Mouse (Mus musculus) cerebral cortex, adult 2 months (tissue): ENCODE data around the gene Tagap.

Source experiments
- WGBS: fragments of 180-500 bp; shearing (Covaris S2); methylation state at CpG from one replicate; pipeline ENCODE4 v1.1.7; 2018; 5-methylcytosine and 5-hydroxymethylcytosine counted together

Tagap gene

GRCm38 (mm10) chr17:7914596-7915227, 11.1 kb upstream of the Tagap start:
- WGBS = 60% methylated on average over 2 of the region's 2 CpGs

GRCm38 (mm10) chr17:7915791-7916190, 10.0 kb upstream of the Tagap start:
- WGBS = 91% methylated on average over 9 of the region's 9 CpGs

- WGBS = 91% methylated on average over 12 of the region's 12 CpGs
Observed at GRCm38 (mm10) chr17:7916782-7917574, 8.8 kb upstream of the Tagap start.

- WGBS = 91% methylated on average over 2 of the region's 2 CpGs
Observed at GRCm38 (mm10) chr17:7918355-7918754, 7.4 kb upstream of the Tagap start.

- 90% methylated on average over 2 of the region's 2 CpGs for WGBS
Observed at GRCm38 (mm10) chr17:7919209-7919608, 6.6 kb upstream of the Tagap start.

GRCm38 (mm10) chr17:7922564-7922963, 3.2 kb upstream of the Tagap start:
- WGBS = 88% methylated on average over 5 of the region's 5 CpGs

- WGBS = 94% methylated on average over 13 of the region's 13 CpGs
Observed at GRCm38 (mm10) chr17:7924185-7924725, 1.5 kb upstream of the Tagap start.

- 59% methylated on average over 24 of the region's 24 CpGs for WGBS
Observed at GRCm38 (mm10) chr17:7927582-7928535, 2.1 kb downstream of the Tagap start.

- 73% methylated on average over 6 of the region's 6 CpGs for WGBS
Observed at GRCm38 (mm10) chr17:7928662-7929061, 2.9 kb downstream of the Tagap start.

GRCm38 (mm10) chr17:7929279-7929678, 3.5 kb downstream of the Tagap start:
- WGBS = 52% methylated on average over 8 of the region's 8 CpGs

GRCm38 (mm10) chr17:7931096-7931990, 5.5 kb downstream of the Tagap start:
- 80% methylated on average over 13 of the region's 13 CpGs for WGBS

- 93% methylated on average over 7 of the region's 8 CpGs for WGBS
Observed at GRCm38 (mm10) chr17:7932121-7932520, 6.3 kb downstream of the Tagap start.

GRCm38 (mm10) chr17:7939640-7940039, 13.8 kb downstream of the Tagap start:
- WGBS = 32% methylated on average over 8 of the region's 8 CpGs

- 2% methylated on average over 58 of the region's 58 CpGs for WGBS
Observed at GRCm38 (mm10) chr17:7945117-7946052, 19.6 kb downstream of the Tagap start, which contains the start of gene Rsph3a. Gene Rsph3a, plus strand, starts transcription at chr17:7945614.

- under 1% methylated on average over 19 of the region's 27 CpGs for WGBS
Observed at GRCm38 (mm10) chr17:7946053-7946627, 20.3 kb downstream of the Tagap start.

GRCm38 (mm10) chr17:7951333-7951732, 25.5 kb downstream of the Tagap start:
- WGBS = no CpG with 5 or more reads among the region's 4 CpGs

- WGBS = 91% methylated on average over 9 of the region's 9 CpGs
Observed at GRCm38 (mm10) chr17:7957242-7957641, 31.4 kb downstream of the Tagap start.

- 98% methylated on average over 4 of the region's 4 CpGs for WGBS
Observed at GRCm38 (mm10) chr17:7963333-7963732, 37.5 kb downstream of the Tagap start.

GRCm38 (mm10) chr17:7964398-7964797, 38.6 kb downstream of the Tagap start:
- WGBS = 96% methylated on average over 2 of the region's 2 CpGs
